Mouse (Mus musculus) retina, adult 2 months (tissue): Measurements from ENCODE around the gene Tmprss9.

Experiments
- DNase-seq: peaks from one replicate; pipeline ENCODE4 v3.0.0-alpha.2; 2012; ENCODE audit warnings: low read depth, low spot score

Tmprss9 gene

DNA sequence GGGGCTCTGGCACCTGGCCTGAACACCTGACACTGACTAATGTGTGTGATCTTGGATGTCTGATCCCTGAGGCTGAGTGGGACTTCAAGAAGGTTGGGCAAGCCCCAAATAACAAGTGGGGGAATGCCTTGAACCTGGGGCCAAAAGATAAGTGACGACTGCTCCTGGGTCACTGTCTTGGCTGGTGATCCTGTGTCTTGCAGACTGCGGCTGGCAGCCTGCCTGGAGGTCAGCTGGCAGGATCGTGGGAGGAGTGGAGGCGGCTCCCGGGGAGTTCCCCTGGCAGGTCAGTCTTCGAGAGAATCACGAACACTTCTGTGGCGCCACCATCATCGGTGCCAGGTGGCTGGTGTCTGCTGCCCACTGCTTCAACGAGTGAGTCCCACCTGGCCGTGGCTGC is 15.5 kb downstream of the Tmprss9 start:
- no peak for DNase-seq

DNA sequence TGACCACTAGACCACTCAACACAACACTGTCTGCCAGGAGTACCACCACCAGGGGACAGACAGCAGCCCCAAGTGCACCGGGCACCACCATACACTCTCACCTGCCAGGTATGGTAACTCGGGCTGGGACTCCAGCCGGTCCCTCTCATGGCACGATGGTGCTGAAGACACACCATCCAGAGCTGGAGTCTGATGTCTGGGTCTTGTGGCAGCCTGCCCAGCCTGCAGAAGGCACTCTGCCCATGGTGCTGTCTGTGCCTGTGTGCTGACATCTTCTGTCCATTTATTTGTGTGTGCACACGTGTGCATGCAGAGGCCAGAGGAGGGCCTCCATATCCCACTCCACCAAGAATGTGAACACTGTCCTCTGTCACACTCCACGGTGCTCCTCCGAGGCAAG is 23.5 kb downstream of the Tmprss9 start:
- DNase-seq = no peak

DNA sequence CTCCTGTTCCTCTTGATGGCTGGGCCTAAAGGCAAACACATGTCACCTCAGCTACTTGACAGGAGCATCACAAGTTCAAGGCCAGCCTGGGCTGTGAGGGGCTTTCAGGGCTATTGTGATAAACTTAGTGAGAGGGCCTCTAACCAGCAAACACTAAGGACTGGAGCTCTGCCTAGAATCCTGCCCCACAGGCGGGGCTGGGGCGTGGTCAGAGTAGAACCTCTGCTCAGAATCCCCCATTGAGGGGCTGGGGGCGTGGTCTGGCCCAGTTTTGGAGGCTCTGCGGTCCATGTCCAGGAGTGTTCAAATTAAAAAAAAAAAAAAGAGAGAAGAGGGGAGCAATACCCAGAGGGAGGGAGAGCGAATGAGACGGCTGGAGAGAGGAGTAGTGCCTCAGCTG is 24.0 kb downstream of the Tmprss9 start:
- DNase-seq = no peak

DNA sequence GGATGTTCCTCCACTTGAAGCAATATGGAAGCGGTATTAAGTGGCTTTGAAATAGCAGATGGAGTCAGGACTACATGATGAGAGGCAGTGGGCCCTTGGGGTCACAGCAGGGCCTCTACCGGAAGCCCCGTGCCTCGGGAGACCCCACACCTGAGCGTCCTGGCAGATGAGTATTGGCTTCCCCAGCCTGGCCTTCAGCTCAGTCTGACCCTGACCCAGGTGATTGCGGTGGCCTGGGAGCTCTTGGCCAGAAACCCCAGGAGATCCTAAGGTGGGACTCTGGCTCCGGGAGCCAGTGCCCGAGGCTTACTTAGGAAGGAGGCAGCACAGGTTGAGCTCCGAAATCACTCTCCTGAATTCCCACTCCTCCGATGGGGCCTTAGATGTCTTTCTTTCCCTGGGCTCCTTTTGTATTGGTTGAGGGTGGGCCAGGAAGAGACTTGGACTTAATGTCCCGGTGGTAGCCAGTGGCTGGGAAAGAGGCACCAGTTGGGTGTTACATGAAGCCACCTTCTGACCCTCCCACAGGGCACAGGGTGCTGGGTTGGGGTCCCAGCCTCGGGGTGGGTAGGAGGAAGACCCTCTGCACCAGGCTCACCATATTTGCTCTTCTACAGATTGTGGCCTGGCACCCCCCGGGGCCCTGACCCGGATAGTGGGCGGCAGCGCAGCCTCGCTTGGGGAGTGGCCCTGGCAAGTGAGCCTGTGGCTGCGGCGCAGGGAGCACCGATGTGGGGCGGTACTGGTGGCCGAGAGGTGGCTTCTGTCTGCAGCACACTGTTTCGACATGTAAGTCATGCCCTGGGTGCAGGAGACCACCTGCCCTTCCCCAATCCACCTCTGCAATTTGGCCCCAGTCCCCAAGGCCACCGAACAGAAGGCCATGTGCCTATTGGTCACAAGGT is 25.2 kb downstream of the Tmprss9 start:
- DNase-seq = no peak

DNA sequence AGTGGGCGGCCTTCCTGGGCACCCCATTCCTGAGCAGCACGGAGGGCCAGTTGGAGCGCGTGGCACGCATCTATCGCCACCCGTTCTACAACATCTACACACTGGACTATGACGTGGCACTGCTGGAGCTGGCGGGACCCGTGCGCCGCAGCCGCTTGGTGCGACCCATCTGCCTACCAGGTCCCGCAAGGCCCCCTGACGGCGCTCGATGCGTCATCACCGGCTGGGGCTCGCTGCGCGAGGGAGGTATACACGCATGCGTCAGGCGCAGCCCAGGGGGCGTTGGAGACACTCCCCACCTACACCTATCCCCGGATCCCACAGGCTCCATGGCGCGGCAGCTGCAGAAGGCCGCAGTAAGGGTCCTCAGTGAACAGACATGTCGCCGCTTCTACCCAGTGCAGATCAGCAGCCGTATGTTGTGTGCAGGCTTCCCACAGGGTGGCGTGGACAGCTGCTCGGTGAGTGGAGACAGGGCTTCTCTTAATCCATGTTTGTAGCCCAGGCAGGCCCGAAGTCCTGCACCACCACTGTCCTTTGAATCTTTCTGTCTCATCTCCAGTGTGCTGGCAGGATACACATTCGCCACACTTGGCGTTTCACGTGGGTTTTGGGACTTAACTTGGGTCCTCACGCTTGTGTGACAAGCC is 26.3 kb downstream of the Tmprss9 start:
- no peak for DNase-seq

DNA sequence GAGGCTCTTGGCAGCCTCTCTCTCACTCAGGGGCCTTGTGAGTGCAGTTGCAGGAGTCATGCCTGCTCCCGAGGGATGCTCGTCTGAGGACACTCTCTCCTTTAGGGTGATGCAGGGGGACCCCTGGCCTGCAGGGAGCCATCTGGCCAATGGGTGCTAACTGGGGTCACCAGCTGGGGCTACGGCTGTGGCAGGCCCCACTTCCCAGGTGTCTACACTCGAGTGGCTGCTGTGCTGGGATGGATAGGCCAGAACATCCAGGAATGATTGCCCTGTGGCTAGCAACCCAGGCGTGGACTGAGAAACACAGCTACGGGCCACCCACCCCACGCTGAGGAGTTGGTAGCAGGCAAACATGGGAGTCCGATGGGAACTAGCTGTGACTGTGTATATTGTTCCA is 27.4 kb downstream of the Tmprss9 start:
- DNase-seq = no peak

DNA sequence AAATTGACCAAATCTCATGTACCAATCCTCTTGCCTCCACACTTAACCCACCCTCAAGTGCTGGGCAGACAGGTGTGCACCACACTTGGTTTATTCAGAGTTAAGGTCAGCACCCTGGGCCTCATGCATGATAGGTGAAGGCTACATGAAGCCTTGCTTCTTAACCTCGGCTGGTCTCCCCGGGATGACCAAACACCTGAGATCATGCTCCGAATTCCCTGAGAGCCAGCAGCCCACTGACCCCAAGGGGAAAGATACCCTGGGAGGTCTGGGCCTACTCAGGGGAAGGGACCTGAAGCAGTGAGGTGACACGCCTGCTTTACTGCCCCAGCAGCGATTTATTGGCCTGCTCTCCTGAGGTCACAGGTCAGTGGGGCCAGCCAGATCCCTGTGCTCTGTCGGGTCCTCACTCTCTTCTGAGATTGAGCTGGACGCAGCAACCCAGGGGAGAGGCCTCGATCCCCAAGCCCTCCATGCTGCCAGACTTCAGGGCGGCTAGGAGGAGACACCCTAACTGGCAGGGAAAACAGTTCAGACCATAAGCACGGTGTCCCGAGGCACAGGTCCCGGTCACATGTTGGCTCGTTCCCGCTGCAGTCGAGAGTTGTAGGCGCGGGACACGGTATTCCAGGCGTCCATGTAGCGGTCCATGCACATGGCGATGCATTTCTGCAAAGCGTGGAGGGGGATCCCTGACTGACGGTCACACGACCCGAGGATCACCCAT is 28.1 kb downstream of the Tmprss9 start:
- no peak for DNase-seq

DNA sequence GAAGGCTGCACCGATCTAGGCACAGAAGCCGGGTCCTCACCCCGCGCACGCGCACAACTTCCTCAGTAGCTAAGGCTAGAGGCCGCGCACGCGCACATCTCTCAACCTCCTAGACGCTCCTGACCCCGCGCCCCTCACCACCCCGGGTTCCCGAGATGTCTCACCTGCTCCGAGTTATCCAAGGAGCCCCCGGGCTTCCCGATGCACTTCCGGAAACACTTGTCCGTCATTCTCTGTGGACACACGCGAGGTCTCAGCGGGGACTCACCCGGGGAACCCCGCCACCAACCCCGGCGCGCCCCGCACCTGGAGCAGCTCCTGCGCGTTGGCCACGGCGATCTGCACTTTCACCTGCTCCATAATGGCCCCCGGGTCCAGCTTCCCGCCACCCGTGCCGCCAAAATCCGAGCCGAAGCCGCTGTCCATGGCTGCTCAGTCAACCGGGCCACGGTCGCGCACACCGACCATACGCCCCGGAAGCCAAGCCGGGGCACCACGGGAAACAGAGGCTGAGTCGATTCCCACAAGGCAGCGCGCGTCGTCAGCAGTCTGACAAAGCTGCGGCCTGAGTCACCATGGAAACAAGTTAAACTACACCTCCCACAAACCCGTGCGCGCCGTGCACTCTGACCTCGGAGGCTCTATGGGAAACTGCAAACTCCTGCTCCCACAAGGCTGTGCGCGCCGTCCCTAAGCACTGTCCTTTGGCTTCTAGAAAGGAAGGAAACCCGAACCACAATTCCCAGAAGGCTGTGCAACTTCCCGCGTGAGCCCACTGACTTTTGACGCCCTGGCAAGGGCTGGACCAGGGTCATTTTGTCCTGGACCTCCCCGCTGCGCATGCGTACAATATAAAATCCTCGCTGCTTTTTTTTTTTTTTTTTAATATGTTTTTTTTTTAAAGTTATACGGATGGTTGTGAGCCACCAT is 28.9 kb downstream of the Tmprss9 start, which contains the start of gene Timm13:
Timm13 (minus strand) TSS at position 652 of the 930 bp plus-strand sequence.
- DNase-seq = peak; percentile 97

DNA sequence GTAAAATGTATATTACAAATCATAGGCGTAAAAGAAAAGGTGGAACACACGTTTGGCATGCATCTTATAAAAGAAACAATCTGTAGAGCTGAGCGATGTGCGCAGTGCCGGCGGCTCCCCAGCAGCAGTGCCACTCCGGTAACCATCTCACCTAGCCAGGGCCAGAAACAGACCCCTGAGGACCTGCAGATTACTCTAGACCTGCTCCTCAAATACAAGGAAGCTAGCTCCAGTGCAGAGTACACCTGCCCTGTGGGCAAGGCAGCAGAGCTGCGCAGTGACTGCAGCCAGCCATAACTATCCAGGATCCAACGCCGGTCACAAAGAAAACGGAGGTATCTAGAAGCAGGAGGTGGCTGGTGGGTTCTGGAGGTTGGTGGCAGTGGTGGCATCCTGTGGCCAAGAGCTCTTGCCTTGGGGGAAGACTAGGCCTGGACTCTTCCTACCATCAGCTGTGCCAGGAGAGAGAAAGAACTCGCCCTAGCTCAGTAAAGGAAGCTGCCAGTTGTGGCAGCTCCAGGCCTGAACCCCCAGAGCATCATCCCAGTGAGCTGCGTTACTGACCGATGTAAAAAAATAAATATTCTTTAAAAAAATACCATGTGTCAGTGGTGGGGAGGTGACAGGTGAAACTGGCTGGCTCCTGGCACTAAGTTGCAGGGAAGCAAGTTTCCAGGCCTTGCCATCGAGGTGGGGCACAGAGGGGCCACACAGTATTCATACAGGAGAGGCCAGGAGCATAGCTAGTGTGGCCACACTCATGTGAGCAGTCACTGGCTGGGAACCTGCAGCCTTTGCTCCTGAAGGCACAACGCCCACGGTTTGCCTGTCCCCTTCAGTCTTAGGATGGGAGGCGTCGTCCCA is 30.0 kb downstream of the Tmprss9 start:
- DNase-seq = no peak

DNA sequence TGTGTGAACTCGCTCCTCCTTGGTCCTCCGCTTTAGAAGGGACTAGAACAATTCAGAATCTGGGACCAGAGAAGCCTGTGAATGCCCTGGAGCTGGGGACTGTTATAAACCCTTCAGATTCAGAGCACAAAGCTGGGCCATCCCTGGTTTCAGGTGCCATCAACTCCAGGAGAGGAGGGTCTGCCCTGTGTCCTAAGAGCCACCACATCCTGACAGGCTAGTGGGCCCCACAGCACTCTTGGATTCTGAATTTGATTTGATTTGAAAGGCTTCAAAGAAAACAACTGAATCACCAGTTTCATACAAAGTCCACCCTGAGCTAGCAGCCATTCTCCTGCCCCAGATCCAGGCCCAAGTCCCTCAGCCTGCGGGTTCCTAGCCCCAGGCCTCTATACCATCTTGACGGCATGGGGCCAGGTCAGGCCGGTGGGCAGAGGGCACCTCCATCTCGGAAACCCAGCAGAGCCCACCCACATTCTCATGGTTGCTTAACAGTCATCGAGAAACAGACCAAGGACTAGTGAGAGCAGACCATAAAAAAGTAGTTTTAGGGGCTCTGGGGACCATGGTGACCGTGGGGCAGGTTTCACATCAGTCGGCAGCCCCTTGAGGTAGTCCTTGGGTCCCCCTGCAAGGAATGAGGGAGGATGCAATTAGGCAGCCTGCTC is 30.8 kb downstream of the Tmprss9 start:
- no peak for DNase-seq

DNA sequence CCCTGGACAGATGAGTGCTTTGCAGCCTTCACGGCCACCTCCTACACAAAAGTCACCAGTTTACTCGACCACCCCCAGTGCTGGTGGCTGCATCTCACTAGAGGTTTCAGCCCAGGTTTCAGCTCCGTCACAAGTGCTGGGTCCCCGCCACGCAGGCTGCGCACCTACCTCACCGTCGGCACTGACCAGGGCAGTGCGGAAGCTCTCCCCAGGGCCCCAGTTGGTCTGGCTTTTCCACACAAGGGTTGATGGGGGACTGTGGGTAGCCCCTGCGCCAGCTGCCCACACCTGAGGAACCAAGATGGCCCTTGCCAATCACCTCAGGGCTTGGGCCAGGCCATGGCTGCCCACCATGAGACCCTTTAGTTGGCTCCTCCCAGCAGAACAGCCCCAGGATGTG is 31.6 kb downstream of the Tmprss9 start:
- no peak for DNase-seq

DNA sequence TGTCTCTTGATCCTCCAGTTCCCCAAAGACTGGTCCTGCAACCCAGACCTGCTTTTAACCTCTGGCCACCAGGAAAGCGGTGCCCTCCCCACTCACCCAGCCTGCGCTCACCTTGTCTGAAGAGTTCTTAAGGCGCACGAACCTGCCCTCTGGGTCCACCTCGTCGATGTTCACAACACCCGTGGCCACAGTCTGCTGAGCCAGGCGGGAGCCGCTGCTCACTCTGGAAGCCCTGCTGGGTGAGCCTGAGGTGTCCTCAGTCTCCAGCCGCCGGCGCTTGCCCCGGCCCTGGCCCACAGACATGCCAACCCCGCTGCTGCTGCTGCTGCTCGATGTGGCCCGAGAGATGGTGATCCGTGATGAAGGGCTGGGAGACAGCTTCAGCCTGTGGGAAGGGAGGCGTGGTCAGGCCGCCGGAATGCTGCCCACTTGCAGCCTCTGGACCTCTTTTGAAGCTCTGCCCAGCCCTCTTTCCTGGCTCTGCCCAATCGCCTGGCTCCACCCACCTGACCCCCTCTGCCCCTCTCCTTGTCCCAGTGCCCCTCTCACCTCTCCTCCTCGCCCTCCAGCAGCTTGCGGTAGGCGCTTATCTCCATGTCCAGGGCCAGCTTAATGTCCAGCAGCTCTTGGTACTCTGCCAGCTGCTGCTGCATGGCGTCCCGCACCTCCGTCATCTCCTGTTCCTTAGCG is 32.5 kb downstream of the Tmprss9 start:
- no peak for DNase-seq

DNA sequence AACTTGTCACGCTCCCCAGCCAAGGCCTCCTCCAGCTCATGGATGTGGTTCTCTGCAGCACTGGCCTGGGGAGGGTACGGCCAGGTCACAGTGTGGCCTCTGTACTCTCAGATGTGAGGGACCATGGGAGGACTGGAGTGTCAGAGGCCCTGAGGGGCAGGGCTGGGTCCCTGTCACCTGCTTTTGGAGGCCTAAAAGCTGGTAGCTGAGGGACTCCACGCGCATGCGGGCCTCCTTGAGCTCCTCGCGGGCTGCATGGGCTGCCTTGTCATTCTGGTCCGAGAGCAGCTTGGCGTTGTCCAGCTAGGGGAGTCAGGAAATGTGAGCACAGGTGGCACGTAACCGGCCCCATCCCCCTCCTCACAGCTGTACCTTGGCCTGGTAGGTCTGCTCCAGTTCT is 33.1 kb downstream of the Tmprss9 start:
- no peak for DNase-seq

DNA sequence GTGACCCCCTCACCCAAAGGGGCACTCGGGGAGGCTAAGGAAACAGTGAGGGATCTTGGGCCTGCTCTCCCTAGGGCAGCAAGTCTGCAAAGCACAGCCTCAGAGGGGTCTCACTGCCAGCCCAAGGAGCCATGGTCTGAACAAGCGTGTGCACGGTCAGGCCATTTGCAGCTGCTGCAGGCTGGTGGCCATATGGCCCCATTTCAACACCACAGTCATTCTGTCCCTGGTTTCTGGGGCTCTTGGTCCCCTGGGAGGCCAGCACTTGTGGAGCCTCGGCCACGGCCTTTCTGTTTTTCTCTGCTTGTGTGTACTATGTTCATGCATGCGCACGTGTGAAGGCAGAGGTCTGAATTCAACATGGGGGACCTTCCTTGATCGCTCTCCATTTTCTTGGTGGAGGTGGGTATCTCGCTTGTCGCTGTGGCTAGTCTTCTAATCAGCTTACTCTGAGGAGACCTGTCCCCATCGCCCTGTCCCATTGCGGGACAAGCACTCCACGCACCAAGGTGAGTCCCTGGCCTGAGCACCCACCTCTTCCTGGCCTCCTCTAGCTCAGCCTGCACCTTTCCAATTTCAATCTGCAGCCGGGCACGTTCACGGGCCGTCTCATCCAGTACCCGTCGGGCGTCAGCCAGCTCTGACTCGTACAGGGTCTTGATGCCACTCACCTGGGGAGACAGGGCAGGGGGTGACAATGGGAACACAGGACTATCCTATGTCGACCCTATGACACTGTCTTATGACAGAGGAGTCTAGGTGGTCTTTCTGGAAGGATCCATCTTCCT is 37.9 kb downstream of the Tmprss9 start:
- DNase-seq = no peak

DNA sequence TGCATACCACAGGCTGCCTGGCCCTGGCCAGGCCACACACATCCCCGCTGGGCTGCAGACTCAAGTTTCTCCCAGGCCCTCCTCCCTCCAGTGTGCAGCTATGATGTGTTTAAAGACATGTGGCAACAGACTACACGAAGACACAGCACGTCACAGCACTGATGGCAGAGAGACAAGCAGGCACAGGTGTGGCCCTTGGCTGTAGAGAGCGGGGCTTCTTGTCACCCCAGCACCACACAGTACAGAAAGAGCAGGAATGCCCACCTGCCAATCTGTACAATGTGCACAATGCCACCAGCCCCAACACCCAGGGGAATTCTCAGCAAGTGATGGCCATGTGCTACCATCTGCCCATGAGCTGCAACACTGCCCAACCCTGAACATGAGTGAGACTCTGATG is 39.7 kb downstream of the Tmprss9 start:
- DNase-seq = no peak

DNA sequence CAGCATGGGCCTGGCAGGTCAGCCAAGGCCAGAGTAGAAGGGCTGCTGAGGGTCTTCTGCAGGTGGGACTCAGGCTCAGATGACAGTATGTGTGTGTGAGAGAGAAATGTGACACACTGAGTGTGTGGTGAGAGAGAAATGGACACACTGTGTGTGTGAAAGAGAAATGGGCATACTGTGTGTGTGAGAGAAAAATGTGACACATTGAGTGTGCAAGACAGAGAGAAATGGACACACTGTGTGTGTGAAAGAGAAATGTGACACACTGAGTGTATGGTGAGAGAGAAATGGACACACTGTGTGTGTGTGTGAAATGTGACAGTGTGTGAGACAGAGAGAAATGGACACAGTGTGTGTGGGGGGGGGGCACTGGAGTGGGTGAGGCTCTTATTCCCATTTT is 40.2 kb downstream of the Tmprss9 start:
- no peak for DNase-seq

DNA sequence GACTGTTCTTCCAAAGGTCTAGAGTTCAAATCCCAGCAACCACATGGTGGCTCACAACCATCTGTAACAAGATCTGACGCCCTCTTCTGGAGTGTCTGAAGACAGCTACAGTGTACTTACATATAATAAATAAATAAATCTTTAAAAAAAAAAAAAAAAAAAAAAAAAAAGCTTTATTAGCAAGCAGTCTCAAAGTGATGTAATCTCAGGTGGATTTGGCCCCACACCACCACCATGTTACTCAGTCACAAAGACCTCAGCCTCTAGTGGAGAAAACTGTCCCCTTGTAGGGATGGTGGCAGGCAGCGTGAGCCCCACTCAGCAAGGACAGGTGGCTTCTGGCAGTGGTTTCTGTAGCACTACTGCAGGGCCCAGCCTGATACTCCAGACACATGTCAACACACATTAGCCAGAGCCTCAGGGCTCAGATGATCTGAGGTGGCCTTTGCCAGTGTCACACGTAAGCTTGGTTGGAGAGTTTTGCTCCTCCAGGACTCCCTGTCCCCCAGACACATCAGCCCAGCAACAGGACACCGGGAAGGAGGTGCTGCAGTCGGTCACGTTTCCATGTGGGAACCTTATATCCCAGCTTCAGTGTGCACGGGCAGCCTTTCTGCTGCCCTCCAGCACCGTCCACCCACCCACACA is 41.8 kb downstream of the Tmprss9 start:
- no peak for DNase-seq

DNA sequence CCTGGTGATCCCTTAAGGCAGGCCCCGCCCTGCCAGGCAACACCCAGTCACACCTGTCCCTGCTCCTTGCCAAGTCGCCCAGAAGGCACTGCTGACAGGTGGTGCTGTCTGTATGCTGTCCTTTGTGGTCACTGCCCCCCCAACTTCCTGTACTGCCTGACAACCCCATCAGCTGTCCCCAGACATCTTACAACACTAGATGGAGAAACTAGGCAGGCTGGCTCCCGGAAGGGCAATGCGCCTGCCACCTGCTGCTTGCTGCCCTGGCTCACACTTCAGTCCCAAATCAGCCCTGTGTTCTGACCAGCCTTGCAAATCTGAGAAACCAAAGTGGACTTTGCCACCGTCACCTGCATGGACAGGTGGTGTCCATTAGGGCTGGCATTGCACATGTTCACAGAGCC is 42.6 kb downstream of the Tmprss9 start:
- DNase-seq = no peak
